Mouse (Mus musculus) embryo, embryonic 9.5 days (tissue): ENCODE measurements around the gene Plcb1.

Experiments used
- DNase-seq: peaks from one replicate; pipeline ENCODE4 v3.0.0-alpha.2; 2017; ENCODE audit errors: extremely low spot score

Plcb1 gene

GRCm38 (mm10) chr2:135067419-135067818 lies 281.6 kb downstream of the Plcb1 start:
- no peak for DNase-seq

- DNase-seq, result no peak
Observed at GRCm38 (mm10) chr2:135071349-135071748, 285.5 kb downstream of the Plcb1 start.

- no peak for DNase-seq
Observed at GRCm38 (mm10) chr2:135072503-135072902, 286.6 kb downstream of the Plcb1 start.

- no peak for DNase-seq
Observed at GRCm38 (mm10) chr2:135073014-135073413, 287.1 kb downstream of the Plcb1 start.

- no peak for DNase-seq
Observed at GRCm38 (mm10) chr2:135075375-135075774, 289.5 kb downstream of the Plcb1 start.

- DNase-seq, result no peak
Observed at GRCm38 (mm10) chr2:135092588-135093162, 306.8 kb downstream of the Plcb1 start.

- DNase-seq, result peak; percentile 6
Observed at GRCm38 (mm10) chr2:135101292-135101691, 315.4 kb downstream of the Plcb1 start.

- no peak for DNase-seq
Observed at GRCm38 (mm10) chr2:135101943-135102342, 316.1 kb downstream of the Plcb1 start.

- DNase-seq, result no peak
Observed at GRCm38 (mm10) chr2:135106649-135107048, 320.8 kb downstream of the Plcb1 start.

GRCm38 (mm10) chr2:135108607-135109006 lies 322.7 kb downstream of the Plcb1 start:
- no peak for DNase-seq

GRCm38 (mm10) chr2:135114501-135115128 lies 328.7 kb downstream of the Plcb1 start:
- DNase-seq, result no peak

- no peak for DNase-seq
Observed at GRCm38 (mm10) chr2:135123057-135123456, 337.2 kb downstream of the Plcb1 start.

- no peak for DNase-seq
Observed at GRCm38 (mm10) chr2:135123695-135124343, 338.0 kb downstream of the Plcb1 start.

GRCm38 (mm10) chr2:135140576-135140975 lies 354.7 kb downstream of the Plcb1 start:
- peak; percentile 61 for DNase-seq

- no peak for DNase-seq
Observed at GRCm38 (mm10) chr2:135152289-135152688, 366.4 kb downstream of the Plcb1 start.

GRCm38 (mm10) chr2:135153248-135153647 lies 367.4 kb downstream of the Plcb1 start:
- DNase-seq, result no peak

- DNase-seq, result no peak
Observed at GRCm38 (mm10) chr2:135156055-135156454, 370.2 kb downstream of the Plcb1 start.

GRCm38 (mm10) chr2:135157961-135158360 lies 372.1 kb downstream of the Plcb1 start:
- no peak for DNase-seq

- no peak for DNase-seq
Observed at GRCm38 (mm10) chr2:135161673-135162072, 375.8 kb downstream of the Plcb1 start.

GRCm38 (mm10) chr2:135165512-135165911 lies 379.6 kb downstream of the Plcb1 start:
- DNase-seq, result no peak

- no peak for DNase-seq
Observed at GRCm38 (mm10) chr2:135175544-135175943, 389.7 kb downstream of the Plcb1 start.

- no peak for DNase-seq
Observed at GRCm38 (mm10) chr2:135187659-135188058, 401.8 kb downstream of the Plcb1 start.

- DNase-seq, result no peak
Observed at GRCm38 (mm10) chr2:135200830-135201229, 415.0 kb downstream of the Plcb1 start.
